Mouse (Mus musculus) yolk sac, embryonic 10.5 days (tissue): ENCODE measurements at regions not wholly inside any gene's neighbourhood (a gene's known extent, or its start where the extent isn't known, plus 50 kb on each side); places are given as distances from the start of the nearest gene placed in this dataset.

Experiments
- DNase-seq: peaks from one replicate; pipeline ENCODE4 v3.0.0-alpha.2; 2017; ENCODE audit warnings: low spot score

DNA sequence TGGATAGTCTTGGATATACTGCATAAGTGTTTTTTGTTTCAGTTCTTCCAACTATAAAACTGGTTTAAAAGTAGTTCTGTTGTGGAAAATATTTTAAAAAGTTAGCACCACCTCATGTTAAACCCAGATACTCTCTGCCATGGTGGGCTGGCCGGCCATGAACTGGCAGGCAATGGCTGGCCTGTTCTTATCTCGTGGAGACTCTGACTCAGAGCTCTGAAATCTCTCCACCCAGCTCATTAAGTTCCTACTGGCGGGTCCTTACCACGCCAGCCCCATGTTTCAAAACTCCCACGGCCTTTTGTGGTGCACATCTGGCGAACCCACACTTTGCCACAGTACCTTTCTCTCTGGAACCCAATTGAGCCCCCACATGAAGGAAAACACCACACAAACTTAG lies 183.8 kb upstream of the Slc30a5 start:
- DNase-seq, result no peak

- DNase-seq, result no peak
These were observed 183.0 kb upstream of the Slc30a5 start for GRCm38 (mm10) chr13:101016181-101016580.

DNA sequence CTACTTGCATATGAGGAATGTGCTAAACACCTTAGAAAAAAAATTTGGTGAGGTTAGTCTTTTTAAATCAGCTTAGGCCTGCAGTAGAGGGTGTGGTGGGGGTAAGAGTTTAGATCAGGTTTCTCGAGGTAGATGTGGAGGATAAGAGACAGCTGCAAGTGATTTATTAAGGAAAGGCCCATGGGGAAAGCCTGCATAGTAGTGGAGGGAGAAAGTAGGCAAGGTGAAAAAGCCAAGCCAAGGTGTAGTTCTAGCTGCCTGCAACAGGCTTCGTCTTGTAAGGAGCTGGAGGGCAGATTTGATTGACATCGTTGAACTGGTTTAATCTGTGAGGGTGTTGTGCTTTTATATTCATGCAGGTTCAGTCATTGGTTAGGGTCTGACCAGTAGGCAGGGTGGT lies 182.2 kb upstream of the Slc30a5 start:
- no peak for DNase-seq

DNA sequence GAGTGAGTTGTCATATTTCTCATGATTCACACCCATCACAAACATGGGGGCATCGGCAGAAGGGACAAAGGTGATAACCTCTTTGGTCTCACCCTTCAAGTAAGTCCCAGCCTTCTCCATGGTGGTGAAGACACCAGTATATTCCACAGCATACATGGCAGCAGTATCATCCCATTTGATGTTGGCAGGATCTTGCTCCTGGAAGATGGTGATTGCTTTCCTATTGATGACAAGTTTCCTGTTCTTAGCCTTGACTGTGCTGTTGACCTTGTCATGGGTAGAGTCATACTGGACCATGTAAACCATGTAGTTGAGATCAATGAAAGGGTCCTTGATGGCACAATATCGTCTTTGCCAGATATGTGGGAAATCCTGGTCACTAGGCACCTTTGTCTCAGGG lies 180.4 kb upstream of the Slc30a5 start:
- DNase-seq, result no peak

GRCm38 (mm10) chr13:100990646-100991045 lies 157.4 kb upstream of the Slc30a5 start:
- no peak for DNase-seq

GRCm38 (mm10) chr13:100988671-100989531 lies 155.7 kb upstream of the Slc30a5 start:
- no peak for DNase-seq

DNA sequence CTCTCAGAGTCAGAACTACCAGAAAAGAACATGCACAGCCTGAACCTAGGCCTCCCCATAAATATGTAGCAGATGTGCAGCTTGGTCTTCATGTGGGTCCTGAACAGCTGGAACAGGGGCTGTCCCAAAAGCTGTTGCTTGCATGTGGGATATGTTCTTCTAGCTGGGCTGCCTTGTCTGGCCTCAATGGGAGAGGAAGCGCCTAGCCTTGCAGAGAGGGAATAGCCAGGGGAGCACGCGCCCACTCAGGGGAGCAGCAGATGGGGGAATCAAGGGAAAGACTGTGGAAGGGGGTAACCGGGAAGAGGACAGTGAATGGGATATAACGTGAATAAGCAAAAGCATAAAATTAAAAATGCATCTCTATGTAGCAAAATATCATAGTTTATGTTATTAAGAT lies 154.9 kb upstream of the Slc30a5 start:
- DNase-seq, result no peak

- DNase-seq, result no peak
These were observed 142.5 kb upstream of the Slc30a5 start for GRCm38 (mm10) chr13:100975741-100976140.

- no peak for DNase-seq
These were observed 138.1 kb upstream of the Slc30a5 start for GRCm38 (mm10) chr13:100971080-100972017.

- DNase-seq, result no peak
These were observed 129.7 kb upstream of the Slc30a5 start for GRCm38 (mm10) chr13:100962811-100963540.

- no peak for DNase-seq
These were observed 121.5 kb upstream of the Slc30a5 start for GRCm38 (mm10) chr13:100954598-100955251.

DNA sequence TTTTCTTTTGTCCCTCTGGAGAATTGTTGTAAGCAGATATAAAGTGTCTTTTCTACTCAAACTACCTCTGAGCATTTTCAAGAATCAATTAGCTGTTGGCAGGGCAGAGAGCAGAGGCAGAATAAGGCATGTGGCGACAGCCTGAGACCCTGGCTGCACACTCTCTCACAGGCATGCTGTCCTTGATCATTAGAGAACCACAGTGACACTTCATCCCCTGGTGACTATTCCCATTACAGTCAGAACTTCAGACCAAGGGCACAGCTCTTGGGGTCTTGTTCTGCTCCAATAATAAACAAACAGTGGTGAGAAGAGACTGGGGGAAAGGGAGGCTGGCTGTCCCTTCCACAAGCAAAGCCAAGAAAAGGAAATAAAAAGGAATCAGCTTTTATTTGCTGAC lies 120.9 kb upstream of the Slc30a5 start:
- DNase-seq, result no peak

- DNase-seq, result no peak
These were observed 117.9 kb upstream of the Slc30a5 start for GRCm38 (mm10) chr13:100951185-100951508.

GRCm38 (mm10) chr13:100950348-100951184 lies 117.3 kb upstream of the Slc30a5 start:
- DNase-seq, result no peak

DNA sequence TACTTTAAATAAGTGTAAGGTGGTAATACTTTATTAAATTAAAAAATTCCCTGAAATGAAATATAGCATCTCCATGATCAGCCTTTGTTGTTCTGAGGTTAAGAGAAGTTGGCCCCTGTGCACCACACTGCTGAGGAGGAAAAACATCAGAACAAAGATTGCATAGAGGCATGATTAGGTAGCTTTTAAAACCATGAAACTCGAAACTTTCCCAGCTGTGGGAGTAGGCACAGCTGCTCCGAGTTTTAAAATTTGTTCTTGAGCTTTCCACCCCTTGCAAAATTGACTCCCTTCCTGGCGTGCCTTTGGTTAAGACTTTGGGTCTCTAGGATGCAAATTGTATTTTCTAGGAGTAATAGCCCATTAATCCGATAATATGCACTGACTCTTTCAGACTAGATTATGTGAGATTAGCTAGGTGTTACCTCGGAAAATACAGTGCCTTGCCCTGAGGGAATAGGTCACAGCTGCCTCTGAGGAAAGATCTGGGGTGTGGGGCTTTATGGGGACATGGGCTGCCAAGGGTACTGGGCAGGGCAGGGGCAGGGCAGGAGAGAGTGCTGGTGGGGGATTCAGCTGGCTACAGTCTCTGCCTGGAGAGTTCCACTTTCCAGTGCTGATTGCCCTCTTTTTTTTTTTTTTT lies 110.1 kb upstream of the Slc30a5 start:
- DNase-seq, result no peak

DNA sequence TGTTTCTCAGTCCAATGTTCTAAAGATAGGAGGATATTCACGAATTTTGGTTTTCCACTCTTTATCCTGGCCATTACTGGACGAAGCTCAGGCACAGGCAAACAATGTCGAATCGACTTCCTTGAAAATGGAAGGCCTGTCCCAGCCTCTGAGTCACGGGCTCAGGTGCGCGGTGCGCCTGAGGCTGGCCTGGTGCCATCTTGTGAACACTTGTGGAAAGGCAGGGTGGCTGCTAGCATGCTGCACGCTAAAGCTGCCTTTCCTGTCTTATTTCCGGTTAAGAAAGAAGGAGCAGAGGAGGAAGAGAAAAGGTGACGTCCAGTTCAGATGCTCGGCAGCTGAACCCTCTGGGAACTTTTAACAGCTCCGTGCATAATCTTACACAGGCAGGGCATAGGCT lies 107.6 kb upstream of the Slc30a5 start:
- DNase-seq, result no peak

GRCm38 (mm10) chr13:100939677-100940076 lies 106.5 kb upstream of the Slc30a5 start:
- peak; percentile 20 for DNase-seq

- no peak for DNase-seq
These were observed 100.0 kb upstream of the Slc30a5 start for GRCm38 (mm10) chr13:100933265-100933664.

GRCm38 (mm10) chr13:100899566-100899965 lies 66.3 kb upstream of the Slc30a5 start:
- DNase-seq, result no peak

- DNase-seq, result no peak
These were observed 60.6 kb upstream of the Slc30a5 start for GRCm38 (mm10) chr13:100893871-100894270.
